Mouse (Mus musculus) forebrain, embryonic 15.5 days (tissue): ENCODE measurements around the gene Fuz. TPM values are rescaled to one million over a fixed set of nuclear protein-coding genes. Genes with fewer than 3 reads are reported as not detected.

Experiments used
- ATAC-seq: fragments of 200-750 bp; cut with Nextera tagmentation; replicated peaks from 2 replicates; pipeline ENCODE4 v1.8.0; 2017; ENCODE audit warnings: mild to moderate bottlenecking, moderate TSS enrichment, moderate library complexity
- H3K27ac ChIP-seq: fragments of 300-500 bp; sonication (generic); replicated peaks from 2 replicates; pipeline ENCODE4 v1.5.1; 2015; ENCODE audit warnings: mild to moderate bottlenecking, inconsistent platforms
- H3K27me3 ChIP-seq: fragments of 300-500 bp; sonication (generic); 2 replicates; pipeline ENCODE4 v1.6.1; 2015; ENCODE audit warnings: inconsistent platforms
- H3K36me3 ChIP-seq: fragments of 300-500 bp; sonication (generic); 2 replicates; pipeline ENCODE4 v1.6.1; 2015; ENCODE audit warnings: mild to moderate bottlenecking, inconsistent platforms
- H3K4me1 ChIP-seq: fragments of 300-500 bp; sonication (generic); 2 replicates; pipeline ENCODE4 v1.6.1; 2015; ENCODE audit warnings: inconsistent platforms
- H3K4me2 ChIP-seq: fragments of 300-500 bp; sonication (generic); replicated peaks from 2 replicates; pipeline ENCODE4 v1.6.1; 2015; ENCODE audit warnings: mild to moderate bottlenecking, inconsistent platforms
- H3K4me3 ChIP-seq: fragments of 300-500 bp; sonication (generic); 2 replicates; pipeline ENCODE4 v1.5.1; 2015; ENCODE audit warnings: mild to moderate bottlenecking, inconsistent platforms
- H3K9ac ChIP-seq: fragments of 300-500 bp; sonication (generic); replicated peaks from 2 replicates; pipeline ENCODE4 v1.6.1; 2015; ENCODE audit warnings: mild to moderate bottlenecking, inconsistent platforms
- H3K9me3 ChIP-seq: fragments of 300-500 bp; sonication (generic); 2 replicates; pipeline ENCODE4 v1.6.1; 2016; ENCODE audit warnings: inconsistent platforms
- WGBS: fragments of 180-500 bp; shearing (Covaris S2); methylation state at CpG from one replicate; pipeline ENCODE4 v1.1.7; 2015; ENCODE audit warnings: mixed read lengths; 5-methylcytosine and 5-hydroxymethylcytosine counted together
- polyA plus RNA-seq: library from polyadenylated mRNA; unstranded; fragments of >200 nt; fragmentation: Nextera tagmentation; extraction: Ambion mirVana; gene quantifications from 2 replicates; pipeline ENCODE4 v1.2.1, GENCODE M21; 2015

Gene Fuz
- polyA plus RNA-seq, 1 experiment from 2014 or later: 22.1 TPM

GRCm38 (mm10) chr7:44863982-44864494 is 31.8 kb upstream of the Fuz start:
- 83% methylated on average over 11 of the region's 11 CpGs for WGBS
- Histone ChIP-seq H3K27ac (no peak overlapping the region), H3K9ac (no peak overlapping the region), H3K4me2 (no peak overlapping the region), H3K27me3 (no peaks in the 10 kb centered on the region), H3K4me1 (peaks cover 54% of the 10 kb centered on the region), H3K4me3 (no peak overlapping the region), H3K9me3 (no peaks in the 10 kb centered on the region), H3K36me3 (peaks cover 44% of the 10 kb centered on the region)
- no peak for ATAC-seq

GRCm38 (mm10) chr7:44864595-44865542 is 31.0 kb upstream of the Fuz start:
- Histone ChIP-seq H3K9ac (no peak overlapping the region), H3K36me3 (peaks cover 44% of the 10 kb centered on the region), H3K27me3 (no peaks in the 10 kb centered on the region), H3K9me3 (no peaks in the 10 kb centered on the region), H3K4me1 (peaks cover 54% of the 10 kb centered on the region), H3K27ac (no peak overlapping the region), H3K4me2 (no peak overlapping the region), H3K4me3 (no peak overlapping the region)
- ATAC-seq: no peak
- WGBS: 79% methylated on average over 24 of the region's 24 CpGs

DNA sequence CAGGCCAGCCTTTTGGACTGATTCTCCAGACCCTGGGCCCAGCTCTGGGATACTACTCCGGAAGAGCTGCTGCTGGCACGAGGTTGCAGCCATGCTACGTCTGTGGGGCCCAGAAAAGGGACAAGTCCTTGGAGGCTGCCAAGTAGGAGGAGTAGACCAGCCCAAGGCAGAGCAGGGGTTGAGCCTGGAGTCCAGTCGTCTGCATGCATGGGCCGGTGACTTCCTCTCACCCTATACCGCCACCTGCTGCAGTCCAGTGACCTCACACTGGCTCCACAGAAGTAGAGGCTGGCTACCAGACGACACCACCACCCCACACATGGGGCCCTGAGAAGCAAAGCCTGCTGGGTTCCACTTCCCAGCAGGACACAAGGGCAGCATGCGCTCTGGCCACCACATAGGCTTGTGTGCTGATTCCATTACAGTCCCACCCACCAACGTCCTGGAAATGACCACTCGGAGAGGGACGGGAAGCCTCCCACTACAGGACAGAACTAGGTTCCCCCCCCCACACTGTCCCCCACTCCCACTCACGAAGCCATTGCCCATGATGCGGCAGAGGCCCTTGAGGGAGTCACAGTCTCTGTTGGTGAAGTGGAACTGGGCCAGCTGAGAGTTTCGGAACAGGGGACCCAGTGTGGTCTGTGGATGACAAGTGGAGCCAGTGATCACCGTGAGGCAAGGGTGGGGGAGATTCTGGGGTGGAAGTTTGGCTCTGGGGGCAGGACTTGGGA is 29.4 kb upstream of the Fuz start:
- Histone ChIP-seq H3K4me3 (peak overlapping the region; percentile 82), H3K27ac (peak overlapping the region; percentile 13), H3K36me3 (peaks cover 43% of the 10 kb centered on the region), H3K27me3 (no peaks in the 10 kb centered on the region), H3K4me1 (peaks cover 50% of the 10 kb centered on the region), H3K4me2 (peak overlapping the region; percentile 73), H3K9me3 (no peaks in the 10 kb centered on the region), H3K9ac (peak overlapping the region; percentile 96)
- ATAC-seq: no peak
- WGBS: 52% methylated on average over 15 of the region's 15 CpGs

- peaks cover 36% of the 10 kb centered on the region for H3K36me3 ChIP-seq
- no peaks in the 10 kb centered on the region for H3K9me3 ChIP-seq
- H3K4me2 ChIP-seq: peak overlapping the region; percentile 73
- no peak for ATAC-seq
- 73% methylated on average over 19 of the region's 19 CpGs for WGBS
- peaks cover 49% of the 10 kb centered on the region for H3K4me1 ChIP-seq
- H3K9ac ChIP-seq: peak overlapping the region; percentile 96
- H3K27ac ChIP-seq: no peak overlapping the region
- peak overlapping the region; percentile 82 for H3K4me3 ChIP-seq
- H3K27me3 ChIP-seq: no peaks in the 10 kb centered on the region
These were observed 28.7 kb upstream of the Fuz start for GRCm38 (mm10) chr7:44867010-44867702.

GRCm38 (mm10) chr7:44867802-44868201 is 28.1 kb upstream of the Fuz start:
- WGBS: 45% methylated on average over 9 of the region's 9 CpGs
- peak overlapping the region; percentile 82 for H3K4me3 ChIP-seq
- no peaks in the 10 kb centered on the region for H3K9me3 ChIP-seq
- ATAC-seq: no peak
- H3K27me3 ChIP-seq: no peaks in the 10 kb centered on the region
- peak overlapping the region; percentile 96 for H3K9ac ChIP-seq
- 0 out of 2 replicates have a peak overlapping the region, but pooled peaks have one; percentile 99 for H3K27ac ChIP-seq
- peaks cover 29% of the 10 kb centered on the region for H3K36me3 ChIP-seq
- peak overlapping the region; percentile 73 for H3K4me2 ChIP-seq
- peaks cover 49% of the 10 kb centered on the region for H3K4me1 ChIP-seq

DNA sequence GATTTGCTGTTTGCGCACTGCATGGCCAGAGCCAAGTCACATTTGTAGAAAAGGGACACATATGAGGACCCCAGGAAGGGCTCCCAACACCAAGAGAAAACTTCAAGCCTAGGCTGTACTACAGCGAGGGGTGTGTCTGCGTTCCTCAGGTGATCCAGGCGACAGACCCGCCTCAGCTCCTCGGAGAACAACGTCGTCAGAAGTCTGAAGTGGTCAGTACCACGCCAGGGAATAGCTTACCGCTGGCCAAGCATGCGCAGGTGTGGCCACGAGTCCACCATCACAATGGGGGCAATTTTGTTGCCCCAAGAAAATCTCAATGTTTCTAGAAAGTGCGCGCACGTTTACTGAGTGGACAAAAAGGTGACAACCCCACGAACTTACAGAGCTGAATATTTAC is 27.4 kb upstream of the Fuz start:
- Histone ChIP-seq H3K27me3 (no peaks in the 10 kb centered on the region), H3K27ac (peak overlapping the region; percentile 99), H3K36me3 (peaks cover 22% of the 10 kb centered on the region), H3K4me3 (peak overlapping the region; percentile 82), H3K9ac (peak overlapping the region; percentile 96), H3K9me3 (no peaks in the 10 kb centered on the region), H3K4me2 (peak overlapping the region; percentile 73), H3K4me1 (peaks cover 49% of the 10 kb centered on the region)
- WGBS: 3% methylated on average over 16 of the region's 16 CpGs
- ATAC-seq: no peak

- WGBS: under 1% methylated on average over 104 of the region's 108 CpGs
- H3K9ac ChIP-seq: peak overlapping the region; percentile 96
- H3K9me3 ChIP-seq: no peaks in the 10 kb centered on the region
- peak; percentile 23 for ATAC-seq
- H3K27me3 ChIP-seq: no peaks in the 10 kb centered on the region
- peak overlapping the region; percentile 99 for H3K27ac ChIP-seq
- H3K4me2 ChIP-seq: peak overlapping the region; percentile 73
- peak overlapping the region; percentile 82 for H3K4me3 ChIP-seq
- peaks cover 16% of the 10 kb centered on the region for H3K36me3 ChIP-seq
- H3K4me1 ChIP-seq: peaks cover 49% of the 10 kb centered on the region
These were observed 26.8 kb upstream of the Fuz start for GRCm38 (mm10) chr7:44868919-44869696.

DNA sequence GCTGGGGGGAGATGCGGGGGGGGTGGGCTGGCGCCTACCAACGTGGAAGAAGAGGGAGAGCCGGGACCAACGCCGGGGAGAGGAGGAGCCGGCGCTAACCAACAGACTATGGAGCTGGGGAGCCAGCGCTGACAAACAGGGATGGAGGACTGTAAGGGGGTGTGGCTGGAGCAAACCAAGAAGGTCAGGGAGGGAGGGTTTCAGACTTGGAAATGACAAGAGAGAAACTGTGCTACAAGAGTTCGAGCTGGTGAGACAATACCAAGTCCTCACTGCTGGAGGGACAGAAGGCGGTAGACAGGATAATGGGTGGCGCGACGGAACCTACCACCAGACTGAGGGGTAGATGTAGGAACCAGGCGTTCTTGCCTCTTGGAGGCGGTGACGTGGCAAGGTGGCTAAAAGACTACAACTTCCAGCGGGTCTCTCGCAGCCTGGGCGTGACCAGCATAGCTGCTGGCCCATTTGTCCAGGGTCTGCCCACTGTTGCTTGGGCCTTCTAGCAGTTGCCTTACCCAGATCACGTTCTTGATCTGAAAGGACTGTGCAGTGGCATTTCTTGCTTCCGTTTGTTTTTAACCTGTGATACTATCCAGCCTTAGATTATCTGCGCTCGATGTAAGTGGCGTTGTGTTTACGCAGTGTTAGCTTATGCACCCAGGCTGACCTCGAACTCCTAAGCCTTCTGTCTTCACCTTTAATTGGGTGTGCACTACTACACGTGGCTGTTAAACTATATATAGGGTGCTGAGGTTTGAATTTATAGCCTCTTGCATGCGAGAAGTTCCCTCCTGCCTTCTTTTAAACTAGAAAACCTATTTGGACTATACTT is 26.0 kb upstream of the Fuz start, which contains the start of gene Ptov1:
TSS of gene Ptov1 (minus strand) at position 92 of the 832 bp plus-strand sequence.
- Histone ChIP-seq H3K27me3 (no peaks in the 10 kb centered on the region), H3K4me3 (peak within 1 kb of the TSS; percentile 82), H3K27ac (peak within 1 kb of the TSS; percentile 99), H3K4me1 (peaks cover 44% of the 10 kb centered on the region), H3K4me2 (peak within 1 kb of the TSS; percentile 73), H3K9me3 (no peaks in the 10 kb centered on the region), H3K9ac (peak within 1 kb of the TSS; percentile 96), H3K36me3 (peaks cover 8% of the 10 kb centered on the region)
- 8% methylated on average over 29 of the region's 29 CpGs for WGBS
- ATAC-seq: peak; percentile 96

GRCm38 (mm10) chr7:44870614-44871013 is 25.3 kb upstream of the Fuz start:
- peaks cover 37% of the 10 kb centered on the region for H3K4me1 ChIP-seq
- 0 out of 2 replicates have a peak, but pooled peaks cover 1% of the 10 kb centered on the region for H3K36me3 ChIP-seq
- peak overlapping the region; percentile 73 for H3K4me2 ChIP-seq
- ATAC-seq: no peak
- peak overlapping the region; percentile 82; the same call in 1 of the 2 replicates for H3K4me3 ChIP-seq
- WGBS: 76% methylated on average over 6 of the region's 6 CpGs
- no peaks in the 10 kb centered on the region for H3K9me3 ChIP-seq
- no peaks in the 10 kb centered on the region for H3K27me3 ChIP-seq
- H3K27ac ChIP-seq: peak overlapping the region; percentile 99
- peak overlapping the region; percentile 96 for H3K9ac ChIP-seq

DNA sequence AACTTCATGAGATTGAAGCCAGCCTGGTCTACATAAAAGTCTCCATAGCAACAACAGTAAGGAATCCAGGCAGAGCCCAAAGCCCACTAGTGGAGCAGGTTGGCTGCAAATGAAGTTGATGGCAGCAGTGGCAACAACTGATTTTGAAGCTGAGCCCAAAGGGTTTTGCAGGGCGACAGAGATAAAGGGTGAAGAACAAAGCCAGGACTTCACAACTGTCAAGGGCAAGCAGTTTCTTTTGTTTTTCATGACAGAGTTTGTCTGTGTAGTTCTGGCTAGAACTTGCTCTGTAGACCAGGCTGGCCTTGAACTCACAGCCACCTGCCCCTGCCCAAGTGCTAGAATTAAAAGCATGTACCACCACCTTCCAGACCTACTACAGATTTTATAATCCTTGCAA is 24.7 kb upstream of the Fuz start:
- 10% methylated on average over 1 of the region's 1 CpGs for WGBS
- Histone ChIP-seq H3K4me1 (peaks cover 31% of the 10 kb centered on the region), H3K9me3 (no peaks in the 10 kb centered on the region), H3K27me3 (no peaks in the 10 kb centered on the region), H3K4me3 (no peak overlapping the region), H3K4me2 (no peak overlapping the region), H3K27ac (no peak overlapping the region), H3K9ac (no peak overlapping the region), H3K36me3 (peaks cover 1% of the 10 kb centered on the region)
- ATAC-seq: no peak
